Mouse (Mus musculus) thymus, postnatal 4 days (tissue): ENCODE data around the gene Ccnt2.

Source experiments
- DNase-seq: peaks from one replicate; pipeline ENCODE4 v3.0.0; 2021

Ccnt2 gene

DNA sequence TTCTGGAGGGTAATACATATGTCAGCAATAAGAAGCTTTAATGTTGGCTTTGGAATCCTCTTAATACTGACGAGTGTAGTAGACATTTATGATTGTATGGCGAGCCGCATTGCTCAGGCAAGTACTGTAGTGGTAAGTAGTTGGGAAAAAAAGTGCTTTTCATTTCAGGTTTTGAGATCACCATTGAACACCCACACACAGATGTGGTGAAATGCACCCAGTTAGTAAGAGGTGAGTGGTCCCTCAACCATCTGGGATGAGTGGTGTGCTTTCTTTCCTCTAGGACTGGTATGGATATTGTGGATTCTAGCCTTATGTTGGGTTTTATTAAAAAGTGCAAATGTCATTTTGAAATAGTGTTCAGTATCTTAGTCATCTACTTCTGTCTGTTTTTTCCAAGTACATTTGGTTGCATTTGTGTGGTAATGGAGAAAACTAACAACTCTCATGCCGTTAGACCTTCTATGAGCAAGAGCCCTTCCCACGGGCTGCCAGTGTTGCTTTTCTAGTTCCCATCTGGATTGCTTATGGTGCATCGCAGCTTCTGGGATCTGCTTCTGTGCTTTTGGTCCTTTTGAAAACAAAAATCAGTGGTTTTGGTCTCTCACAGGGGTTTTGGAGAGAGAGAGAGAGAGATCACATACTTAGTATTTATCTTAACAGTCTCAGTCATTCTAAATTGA is 21.3 kb downstream of the Ccnt2 start:
- no peak for DNase-seq

DNA sequence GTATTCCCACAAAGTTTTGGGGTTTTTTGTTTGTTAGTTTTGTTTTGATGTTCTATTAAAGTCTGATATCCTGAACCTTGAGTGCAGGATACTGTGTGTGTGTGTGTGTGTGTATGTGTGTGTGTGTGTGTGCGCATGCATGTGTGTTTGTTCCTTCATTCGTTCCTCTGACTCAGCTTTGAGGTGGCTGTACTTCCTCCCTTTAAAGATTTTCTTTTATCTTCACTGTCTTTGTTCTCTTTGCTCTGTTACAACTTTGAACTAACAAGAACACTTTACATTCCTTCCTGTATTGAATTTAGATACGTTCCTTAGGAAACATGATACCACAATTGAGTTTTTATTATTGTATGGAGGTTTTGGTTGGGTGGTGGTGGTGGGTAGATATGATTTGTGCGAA is 22.4 kb downstream of the Ccnt2 start:
- peak; percentile 28 for DNase-seq

DNA sequence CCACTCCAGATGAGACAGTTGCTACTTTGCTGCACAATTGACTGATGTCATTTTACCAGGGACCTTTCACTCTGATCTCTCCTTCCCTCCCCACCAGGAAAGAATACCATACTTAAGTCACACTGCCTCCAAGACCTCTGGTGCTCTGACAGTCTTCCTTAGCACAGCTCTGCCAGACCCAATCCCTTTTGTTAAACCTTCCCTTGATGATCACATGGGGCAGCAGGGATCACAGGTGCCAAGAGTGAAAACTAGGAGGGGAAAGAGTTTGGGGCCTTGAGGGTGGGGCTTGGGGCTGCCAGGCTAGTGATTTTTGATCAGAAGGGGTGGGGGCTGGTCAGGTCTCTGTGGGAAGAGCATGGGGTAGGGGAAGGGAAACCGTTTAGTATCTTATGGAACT is 22.8 kb downstream of the Ccnt2 start:
- no peak for DNase-seq

DNA sequence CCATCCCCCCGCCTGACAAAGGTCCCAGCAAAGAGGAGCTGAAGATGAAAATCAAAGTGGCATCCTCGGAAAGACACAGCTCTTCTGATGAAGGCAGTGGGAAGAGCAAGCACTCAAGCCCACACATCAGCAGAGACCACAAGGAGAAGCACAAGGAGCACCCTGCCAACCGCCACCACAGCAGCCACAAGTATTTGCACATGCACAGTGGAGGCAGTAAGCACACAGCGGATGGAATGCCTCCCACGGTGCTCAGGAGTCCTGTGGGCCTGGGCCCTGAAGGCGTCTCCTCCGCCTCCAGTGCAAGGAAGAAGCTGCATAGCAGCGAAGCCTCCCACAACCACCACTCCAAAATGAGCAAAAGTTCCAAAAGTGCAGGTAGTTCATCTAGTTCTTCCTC is 29.0 kb downstream of the Ccnt2 start:
- DNase-seq = no peak

DNA sequence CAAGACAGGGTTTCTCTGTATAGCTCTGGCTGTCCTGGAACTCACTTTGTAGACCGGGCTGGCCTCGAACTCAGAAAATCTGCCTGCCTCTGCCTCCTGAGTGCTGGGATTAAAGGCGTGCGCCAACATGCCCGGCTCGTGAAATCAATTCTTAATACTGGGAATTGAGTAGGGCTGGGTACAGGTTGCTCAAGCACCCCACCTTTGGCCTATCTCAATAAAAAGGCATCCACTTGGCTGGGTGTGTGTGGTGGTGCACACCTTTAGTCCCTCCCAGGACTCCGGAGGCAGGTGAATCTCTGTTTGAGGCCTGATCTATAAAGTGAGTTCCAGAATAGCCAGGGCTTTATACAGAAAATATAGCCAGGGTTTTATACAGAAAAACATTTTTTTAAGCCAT is 34.7 kb downstream of the Ccnt2 start:
- DNase-seq = no peak

DNA sequence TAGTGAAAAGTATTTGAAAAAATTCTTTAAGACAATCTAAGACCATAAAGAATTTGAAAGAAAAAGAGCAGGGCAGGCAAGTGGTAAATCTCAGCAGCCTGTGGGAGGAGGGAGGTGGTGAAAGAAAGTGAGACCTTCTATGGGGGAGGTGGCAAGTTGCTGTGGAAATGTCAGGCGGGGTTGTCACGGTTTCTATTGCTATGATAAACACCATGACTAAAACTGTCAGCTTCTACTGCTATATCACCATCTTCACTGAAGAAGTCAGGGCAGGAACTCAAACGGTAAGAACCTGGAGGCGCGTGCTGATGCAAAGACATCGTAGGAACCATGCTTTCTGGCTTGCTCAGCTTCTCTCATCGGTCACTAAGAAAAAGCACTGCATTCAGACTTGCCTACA is 39.0 kb downstream of the Ccnt2 start:
- DNase-seq = no peak

DNA sequence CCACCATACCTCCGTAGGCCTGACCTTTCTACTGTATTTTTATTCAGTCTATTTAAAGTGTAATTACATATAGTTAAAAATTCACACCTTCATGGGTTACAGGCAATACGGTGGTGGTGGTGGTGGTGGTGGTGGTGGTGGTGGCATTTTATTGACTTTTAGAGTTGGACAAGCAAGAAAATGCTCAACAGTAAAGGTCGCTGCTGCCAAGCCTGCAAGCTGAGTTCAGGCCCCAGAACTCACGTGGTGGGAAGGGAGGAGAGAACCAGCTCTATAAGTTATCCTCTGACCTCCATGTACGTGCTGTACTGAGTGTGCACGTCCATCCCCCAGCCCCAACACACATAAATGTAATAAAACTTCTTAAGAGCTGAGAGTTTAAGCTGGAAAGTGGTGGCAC is 42.4 kb downstream of the Ccnt2 start:
- DNase-seq = no peak

DNA sequence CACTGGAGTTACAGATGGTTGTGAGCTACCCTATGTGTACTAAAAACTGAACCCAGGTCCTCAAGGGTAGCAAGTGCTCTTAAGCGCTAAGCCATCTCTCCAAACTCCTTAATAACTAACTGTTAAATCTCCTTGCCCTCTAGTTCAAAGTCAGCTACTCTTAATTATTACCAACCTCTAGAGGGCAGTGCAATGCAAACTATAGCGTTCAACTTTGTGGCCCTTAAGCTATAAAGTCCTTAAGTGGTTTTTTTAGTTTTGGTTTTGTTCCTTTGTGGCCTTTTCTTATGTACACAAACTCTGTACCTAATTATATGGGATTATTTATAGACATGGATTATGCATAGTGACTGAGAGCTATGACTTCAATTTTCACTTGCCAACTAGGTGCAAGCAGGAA is 53.4 kb downstream of the Ccnt2 start:
- DNase-seq = peak; percentile 26

DNA sequence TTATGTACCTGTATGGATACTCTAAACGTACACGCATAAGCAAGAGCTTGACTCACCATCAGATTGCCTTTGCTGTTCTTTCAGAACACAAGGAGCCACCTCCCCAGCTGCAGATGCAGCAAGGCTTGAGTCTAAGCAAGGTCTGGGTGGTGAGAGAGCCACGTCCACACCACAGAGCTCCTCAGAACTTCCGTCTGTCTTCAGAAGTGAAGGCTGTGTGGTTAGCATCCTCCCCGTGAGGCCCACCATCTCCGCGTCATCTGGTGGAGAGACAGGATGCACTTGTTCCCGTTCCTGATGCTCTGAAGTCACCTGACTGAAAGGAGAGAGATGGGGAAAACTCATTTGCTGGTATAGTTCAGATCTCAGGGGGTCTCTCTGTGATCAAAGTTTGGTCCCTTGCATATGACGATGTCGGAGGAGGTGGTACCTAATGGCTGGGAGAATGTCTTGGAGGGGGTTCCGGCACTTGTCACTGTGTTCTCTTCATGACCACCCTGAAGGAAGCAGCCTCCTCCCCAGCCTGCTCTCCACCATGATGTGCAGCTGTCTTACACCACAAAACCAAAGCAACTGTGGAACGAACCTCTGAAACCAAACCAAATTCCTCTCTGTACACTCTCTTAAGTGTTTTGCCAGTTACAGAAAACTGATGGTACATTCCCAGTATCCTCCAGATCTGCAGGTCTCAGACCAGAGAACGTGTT is 56.4 kb downstream of the Ccnt2 start:
- peak; percentile 67 for DNase-seq

DNA sequence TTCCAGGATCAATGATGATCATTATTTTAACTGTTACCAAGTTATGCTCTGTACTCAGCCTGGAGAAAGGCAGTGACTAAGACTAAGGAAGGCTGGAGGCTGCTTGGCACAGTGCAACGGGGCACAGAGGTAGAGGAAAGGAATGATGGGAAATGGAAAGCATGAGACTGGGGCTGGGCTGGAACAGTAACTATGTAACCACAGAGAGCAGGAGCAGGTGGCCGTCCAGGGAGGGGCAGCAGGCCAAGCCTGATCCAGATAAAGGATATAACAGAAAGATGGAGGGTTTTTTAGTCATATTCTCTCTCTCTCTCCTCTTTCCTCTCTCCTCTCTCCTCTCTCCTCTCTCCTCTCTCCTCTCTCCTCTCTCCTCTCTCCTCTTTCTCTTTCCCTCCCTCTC is 59.8 kb downstream of the Ccnt2 start:
- DNase-seq = no peak

DNA sequence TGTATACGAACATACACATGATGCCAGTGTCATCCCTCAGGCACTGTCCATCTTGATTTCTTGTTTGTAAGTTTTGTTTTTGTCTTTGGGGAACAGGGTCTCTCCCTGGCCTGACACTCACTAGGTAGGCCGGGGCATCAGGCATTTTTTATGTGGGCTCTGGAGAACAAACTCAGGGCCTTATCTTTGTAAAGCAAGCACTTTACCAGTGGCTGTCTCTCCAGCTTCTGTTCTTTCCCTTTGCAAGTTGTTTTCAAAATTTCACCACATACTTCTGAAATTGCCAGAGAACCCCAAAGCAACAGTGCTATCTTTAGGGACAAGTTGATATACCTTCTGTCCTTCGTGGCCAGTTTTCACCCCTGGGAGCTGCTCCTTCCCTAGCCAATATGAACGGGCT is 60.2 kb downstream of the Ccnt2 start:
- no peak for DNase-seq

DNA sequence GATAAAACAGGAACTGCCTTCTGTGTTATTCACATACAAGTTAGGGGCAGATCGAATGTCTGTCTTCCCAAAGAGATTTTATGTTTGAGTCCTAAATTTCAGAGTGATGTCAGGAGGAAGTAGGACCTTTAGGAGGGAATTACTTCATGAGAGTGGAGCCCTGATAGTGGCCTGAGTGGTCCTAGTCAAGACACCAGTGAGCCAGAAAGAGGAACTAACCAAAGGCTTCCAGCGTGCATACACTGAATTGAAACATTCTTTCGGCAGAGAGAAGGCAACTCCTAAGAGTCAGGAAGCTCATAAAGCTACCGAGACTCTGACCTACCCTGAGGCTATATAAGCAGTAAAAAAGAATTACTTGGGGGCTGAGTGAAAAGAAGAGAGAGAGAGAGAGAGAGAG is 62.7 kb downstream of the Ccnt2 start:
- DNase-seq = no peak

DNA sequence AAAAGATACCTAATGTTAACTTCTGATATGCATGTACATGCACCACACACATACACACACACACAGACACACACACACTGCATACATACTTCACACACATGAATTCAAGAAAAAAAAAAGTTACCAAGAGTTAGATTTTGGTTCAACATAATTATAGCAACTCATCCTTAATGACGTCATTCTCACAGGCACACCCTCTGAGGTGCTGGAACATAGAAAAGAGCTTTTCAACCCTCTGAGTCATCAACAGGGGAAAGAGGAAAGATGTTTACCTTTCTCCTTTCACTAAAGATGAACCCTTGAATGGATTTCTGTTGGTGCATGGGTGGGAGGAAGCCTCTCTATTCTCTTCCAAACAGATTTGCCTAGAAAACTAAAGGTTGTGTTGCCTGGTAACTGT is 64.6 kb downstream of the Ccnt2 start:
- DNase-seq = no peak

DNA sequence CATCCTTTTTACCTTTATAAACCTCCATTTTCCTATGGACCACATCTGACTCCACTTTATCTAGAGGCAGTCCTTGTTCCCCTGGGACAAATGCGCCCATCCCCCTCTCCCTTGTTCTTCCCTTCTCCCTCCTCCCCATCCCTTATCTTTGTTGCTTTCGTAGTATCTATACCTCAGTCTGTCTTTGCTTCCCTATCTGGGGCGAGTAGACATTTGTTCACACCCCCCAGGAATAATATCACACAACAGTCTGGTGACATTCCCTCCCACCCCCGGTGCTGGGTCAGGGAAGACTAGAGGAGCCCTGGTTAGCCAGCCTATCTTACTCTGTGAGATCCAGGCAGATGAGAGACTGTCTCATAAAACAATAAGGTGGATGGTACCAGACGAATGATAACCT is 71.5 kb downstream of the Ccnt2 start:
- no peak for DNase-seq

DNA sequence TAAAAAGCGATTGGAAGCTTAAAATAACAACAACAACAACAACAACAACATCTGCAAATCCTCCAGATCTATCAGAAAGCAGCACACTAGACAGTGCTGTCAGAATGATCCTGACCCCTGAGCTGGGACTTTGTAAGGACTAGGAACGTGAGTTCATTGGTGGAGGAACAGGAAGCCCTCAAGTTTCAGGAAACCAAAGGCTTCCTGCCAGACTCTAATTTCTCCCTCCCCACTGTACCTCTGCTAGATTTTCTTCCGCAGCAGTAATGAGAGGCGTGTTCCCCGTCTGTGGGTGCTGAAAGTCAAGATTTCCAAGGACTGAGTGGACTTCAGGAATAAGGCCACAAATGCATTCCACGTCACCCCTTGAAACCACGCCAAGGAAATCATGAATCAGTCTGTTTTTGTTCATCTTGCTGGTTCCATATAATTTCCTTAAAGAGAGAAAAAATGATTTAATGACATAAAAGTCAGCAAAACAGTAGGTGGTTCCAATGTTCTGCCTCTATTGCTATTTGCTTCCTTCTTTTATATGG is 76.2 kb downstream of the Ccnt2 start:
- DNase-seq = no peak

DNA sequence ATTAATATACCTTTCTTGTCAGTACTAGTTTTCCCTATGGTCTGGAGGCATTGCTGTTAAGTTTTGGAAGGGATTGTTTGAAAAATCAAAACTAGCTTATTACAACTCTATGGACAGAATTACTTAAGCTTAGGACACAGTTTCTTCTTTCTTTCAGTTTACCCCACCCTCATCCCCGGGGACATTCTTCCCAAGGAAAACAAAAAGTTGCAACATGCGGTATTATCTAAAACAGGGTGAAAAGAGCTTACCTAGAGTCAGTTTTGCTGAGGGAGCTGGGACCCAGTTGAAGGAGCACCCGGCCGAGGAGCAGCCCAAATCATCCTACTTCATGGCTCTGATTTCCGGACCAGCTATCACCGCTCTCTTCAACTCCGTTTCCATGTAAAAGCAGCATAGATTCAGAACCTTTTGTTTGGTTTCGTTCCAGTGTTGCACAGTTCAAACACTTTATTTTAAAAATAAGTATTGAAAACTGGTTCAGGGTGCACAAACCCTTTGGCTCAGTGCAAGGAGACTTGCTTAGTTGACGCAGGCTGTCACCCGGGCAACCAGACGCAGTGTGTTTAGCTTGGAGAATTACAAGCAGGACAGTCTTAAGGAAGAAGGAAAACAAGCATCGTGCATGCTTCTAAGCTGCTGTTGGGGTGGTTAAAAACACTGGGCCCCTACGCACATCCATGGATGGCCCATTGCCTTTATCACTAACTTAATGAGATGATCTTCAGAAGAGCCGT is 80.7 kb downstream of the Ccnt2 start, which contains the start of gene Map3k19:
Map3k19 (minus strand) TSS at position 546 of the 737 bp plus-strand sequence.
- DNase-seq = no peak
